Mouse (Mus musculus) cerebellum, adult 2 months (tissue): ENCODE data around the gene Rreb1. TPM values are rescaled to one million over a fixed set of nuclear protein-coding genes. Genes with fewer than 3 reads are reported as not detected.

Experiments
- DNase-seq, 2 experiments: peaks; one replicate each; pipeline ENCODE4 v3.0.0; 2021
- H3K27ac ChIP-seq: fragments of 200-500 bp; 2 replicates; pipeline ENCODE4 v1.5.1; 2012; ENCODE audit warnings: low read length, control low read depth, inconsistent platforms; ENCODE audit not compliant: insufficient read depth
- H3K27me3 ChIP-seq: fragments of 200-500 bp; 2 replicates; pipeline ENCODE4 v1.6.1; 2012; ENCODE audit warnings: inconsistent platforms, mild to moderate bottlenecking, low read length, moderate library complexity; ENCODE audit not compliant: control insufficient read depth, insufficient read depth
- H3K4me1 ChIP-seq: fragments of 200-500 bp; 2 replicates; pipeline ENCODE4 v1.6.1; 2011; ENCODE audit warnings: low read length; ENCODE audit not compliant: control insufficient read depth, insufficient read depth
- H3K4me3 ChIP-seq: fragments of 200-500 bp; replicated peaks from 2 replicates; pipeline ENCODE3; 2011; ENCODE audit warnings: mild to moderate bottlenecking, low read depth, low read length, control low read depth; ENCODE audit not compliant: insufficient read depth
- CTCF ChIP-seq: fragments of 200-500 bp; IDR thresholded peaks from 2 replicates; pipeline ENCODE4 v1.5.1; 2011; ENCODE audit warnings: low read depth, mild to moderate bottlenecking, control low read depth, low read length, moderate library complexity, borderline replicate concordance; ENCODE audit not compliant: insufficient read depth
- POLR2A ChIP-seq: fragments of 200-500 bp; IDR thresholded peaks from 2 replicates; pipeline ENCODE4 v1.6.1; 2011; ENCODE audit warnings: low read length, control low read depth, borderline replicate concordance; ENCODE audit not compliant: insufficient read depth
- WGBS: fragments of 180-500 bp; shearing (Covaris S2); methylation state at CpG from one replicate; pipeline ENCODE4 v1.1.7; 2018; 5-methylcytosine and 5-hydroxymethylcytosine counted together
- polyA plus RNA-seq: library from polyadenylated mRNA; depleted of rRNA; stranded (reverse); fragments of >200 nt; gene quantifications from 2 replicates; pipeline ENCODE4 v1.2.3, GENCODE M21; 2012

Gene Rreb1
- polyA plus RNA-seq, 1 experiment, result 39.2 TPM

GRCm38 (mm10) chr13:37803244-37803643 lies 25.0 kb downstream of the Rreb1 start:
- Histone ChIP-seq H3K4me3 (no peak overlapping the region), H3K27ac (no peak overlapping the region), H3K27me3 (no peaks in the 10 kb centered on the region), H3K4me1 (no peaks in the 10 kb centered on the region)
- WGBS, result 91% methylated on average over 5 of the region's 5 CpGs
- no peak for DNase-seq
- no peak for TF ChIP-seq CTCF
- TF ChIP-seq POLR2A, result no peak

- TF ChIP-seq POLR2A (no peak), CTCF (no peak)
- 84% methylated on average over 5 of the region's 5 CpGs for WGBS
- Histone ChIP-seq H3K27me3 (no peaks in the 10 kb centered on the region), H3K27ac (no peak overlapping the region), H3K4me1 (no peaks in the 10 kb centered on the region), H3K4me3 (no peak overlapping the region)
- DNase-seq, result no peak
Observed at GRCm38 (mm10) chr13:37804023-37804422, 25.8 kb downstream of the Rreb1 start.

GRCm38 (mm10) chr13:37815001-37815400 lies 36.8 kb downstream of the Rreb1 start:
- no peaks in the 10 kb centered on the region for H3K27me3 ChIP-seq

GRCm38 (mm10) chr13:37816736-37817135 lies 38.5 kb downstream of the Rreb1 start:
- TF ChIP-seq POLR2A, result no peak
- TF ChIP-seq CTCF, result no peak
- WGBS, result 65% methylated on average over 5 of the region's 5 CpGs
- no peak for DNase-seq

More at GRCm38 (mm10) chr13:37815001-37815400, 36.8 kb downstream of the Rreb1 start:
- TF ChIP-seq CTCF (no peak), POLR2A (no peak)
- 23% methylated on average over 9 of the region's 9 CpGs for WGBS
- Histone ChIP-seq H3K4me3 (no peak overlapping the region), H3K4me1 (no peaks in the 10 kb centered on the region), H3K27ac (no peak overlapping the region)
- no peak for DNase-seq

GRCm38 (mm10) chr13:37821413-37821812 lies 43.2 kb downstream of the Rreb1 start:
- H3K27ac ChIP-seq, result no peak overlapping the region
- DNase-seq, result no peak
- no peak overlapping the region for H3K4me3 ChIP-seq
- 7% methylated on average over 4 of the region's 4 CpGs for WGBS
- H3K4me1 ChIP-seq, result no peaks in the 10 kb centered on the region
- TF ChIP-seq POLR2A, result no peak
- no peak for TF ChIP-seq CTCF
- H3K27me3 ChIP-seq, result peaks cover 4% of the 10 kb centered on the region; the same call in 1 of the 2 replicates

More at GRCm38 (mm10) chr13:37816736-37817135, 38.5 kb downstream of the Rreb1 start:
- Histone ChIP-seq H3K27me3 (no peaks in the 10 kb centered on the region), H3K4me3 (no peak overlapping the region), H3K27ac (no peak overlapping the region), H3K4me1 (no peaks in the 10 kb centered on the region)

- Histone ChIP-seq H3K4me1 (no peaks in the 10 kb centered on the region; the same call in 1 of the 2 replicates), H3K4me3 (no peak overlapping the region), H3K27ac (no peak overlapping the region), H3K27me3 (peaks cover 13% of the 10 kb centered on the region; the same call in 1 of the 2 replicates)
- no peak for DNase-seq
- WGBS, result 64% methylated on average over 4 of the region's 4 CpGs
- TF ChIP-seq CTCF (no peak), POLR2A (no peak)
Observed at GRCm38 (mm10) chr13:37824331-37824920, 46.2 kb downstream of the Rreb1 start.

- TF ChIP-seq CTCF (no peak), POLR2A (no peak)
- Histone ChIP-seq H3K4me3 (peak overlapping the region; percentile 67), H3K27me3 (peaks cover 13% of the 10 kb centered on the region; the same call in 1 of the 2 replicates), H3K4me1 (no peaks in the 10 kb centered on the region; the same call in 1 of the 2 replicates), H3K27ac (no peak overlapping the region)
- peak in 1 of 2 experiments; percentile 13 for DNase-seq
- WGBS, result 15% methylated on average over 27 of the region's 27 CpGs
Observed at GRCm38 (mm10) chr13:37824956-37825645, 46.9 kb downstream of the Rreb1 start.
